ENCODE assay signal across 17 mouse cellular contexts in the genomic region with DNA sequence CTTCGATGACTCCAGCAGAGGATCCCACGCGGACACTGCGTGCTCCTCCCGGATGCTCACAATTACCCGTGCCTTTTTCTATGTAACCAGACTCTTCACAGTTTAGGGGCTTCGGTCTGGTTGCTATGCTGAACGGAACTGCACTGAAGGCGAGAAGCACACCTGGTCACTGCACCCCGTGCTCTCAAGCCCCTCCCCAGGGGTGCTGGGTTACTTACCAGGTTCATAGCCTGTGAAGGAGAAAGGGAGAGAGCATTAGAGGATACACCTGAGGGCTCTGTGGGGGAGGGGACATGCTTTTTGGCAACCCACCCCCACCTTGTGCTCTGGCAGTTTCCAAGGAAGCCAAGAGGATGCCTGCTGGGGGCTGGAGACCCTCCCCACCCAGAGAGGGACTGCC. TPM values are rescaled to one million over a fixed set of nuclear protein-coding genes. Genes with fewer than 3 reads are reported as not detected.
"Had no signal": no experiment of that assay in that cellular context is flagged by ENCODE, and none has a peak within 500 bp of the region (broad histone marks: within the 10 kb centered on the region; RNA-seq: fewer than 3 reads in every experiment).

No protein-coding gene starts in this region.

- H3K4me3 ChIP-seq: layer of hippocampus, adult 2 months; midbrain, embryonic 13.5 days had no signal

- H3K4me2 ChIP-seq: liver, embryonic 11.5 days; lung, embryonic 14.5 days; midbrain, embryonic 13.5 days had no signal

- ATAC-seq: liver, postnatal 0 days; lung, postnatal 0 days; midbrain, embryonic 13.5 days had no signal

- DNase-seq: kidney, adult 2 months; kidney, postnatal 10 days; layer of hippocampus, adult 9-11 months; liver, postnatal 0 days; lung, embryonic 14.5 days; right cerebral cortex, postnatal 14 days; right cerebral cortex, postnatal 4 days; thymus, adult 2 months; thymus, postnatal 14 days; thymus, postnatal 4 days had no signal

- H3K9ac ChIP-seq: liver, embryonic 14.5 days; liver, postnatal 0 days; lung, embryonic 14.5 days; midbrain, embryonic 13.5 days had no signal

- H3K9me3 ChIP-seq: midbrain, embryonic 13.5 days had no signal

- H3K27me3 ChIP-seq: midbrain, embryonic 13.5 days had no signal

- H3K27ac ChIP-seq: layer of hippocampus, adult 2 months; liver, embryonic 14.5 days; macrophage; midbrain, embryonic 13.5 days; stomach, postnatal 0 days had no signal

RNA-seq across cellular contexts. Expression of a gene that starts 15.3 kb away (rescaled TPM):
- polyA plus RNA-seq: macrophage had no signal

RNA-seq across cellular contexts. Expression of a gene that starts 29.8 kb away (rescaled TPM):
- polyA plus RNA-seq: macrophage had no signal
